Mouse (Mus musculus) bone marrow, adult 2 months (tissue): Measurements from ENCODE around the gene Atf2.

Source experiments
- CTCF ChIP-seq: fragments of 200-500 bp; IDR thresholded peaks from 2 replicates; pipeline ENCODE4 v1.5.1; 2011; ENCODE audit warnings: low read length, control low read depth; ENCODE audit not compliant: control insufficient read depth, insufficient read depth
- POLR2A ChIP-seq: fragments of 200-500 bp; IDR thresholded peaks from 2 replicates; pipeline ENCODE4 v1.6.1; 2011; ENCODE audit warnings: low read depth, mild to moderate bottlenecking, control low read depth, low read length, borderline replicate concordance; ENCODE audit not compliant: control insufficient read depth

DNA sequence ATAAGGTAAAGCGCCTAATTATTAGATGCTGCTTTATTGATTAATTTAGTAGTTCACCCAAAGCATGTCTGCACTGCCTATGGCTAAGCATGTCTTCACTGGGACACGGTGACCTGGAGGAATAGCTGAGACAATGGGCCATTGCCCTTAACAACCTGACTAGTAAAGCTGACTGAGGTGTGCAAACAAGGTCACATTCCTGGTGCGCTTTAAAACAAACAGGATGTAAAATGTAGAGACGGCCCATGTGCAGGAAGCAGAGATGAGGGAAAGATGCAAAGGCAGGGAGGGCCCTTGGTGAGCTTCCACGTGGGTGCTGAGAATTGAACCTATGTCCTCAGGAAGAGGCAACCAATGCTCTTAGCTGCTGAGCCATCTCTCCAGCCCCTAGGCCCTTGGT, 93.7 kb downstream of the Atf2 start:
- TF ChIP-seq POLR2A: no peak
- no peak for TF ChIP-seq CTCF
